Mouse (Mus musculus): ENCODE measurements around the gene Ctnnd1.
"Not testable (repeated sequence)": the region's sequence is repeated elsewhere in the genome, so short reads cannot be mapped to it uniquely, and the experiment has no call there.

The Ctnnd1 gene

GRCm38 (mm10) chr2:84650464-84651195 lies at the start of gene Ctnnd1:
Gene Ctnnd1 (minus strand): TSS chr2:84650765.
- DNase-seq (ENCODE audit: low read depth, low spot score), result peak; percentile 99

DNA sequence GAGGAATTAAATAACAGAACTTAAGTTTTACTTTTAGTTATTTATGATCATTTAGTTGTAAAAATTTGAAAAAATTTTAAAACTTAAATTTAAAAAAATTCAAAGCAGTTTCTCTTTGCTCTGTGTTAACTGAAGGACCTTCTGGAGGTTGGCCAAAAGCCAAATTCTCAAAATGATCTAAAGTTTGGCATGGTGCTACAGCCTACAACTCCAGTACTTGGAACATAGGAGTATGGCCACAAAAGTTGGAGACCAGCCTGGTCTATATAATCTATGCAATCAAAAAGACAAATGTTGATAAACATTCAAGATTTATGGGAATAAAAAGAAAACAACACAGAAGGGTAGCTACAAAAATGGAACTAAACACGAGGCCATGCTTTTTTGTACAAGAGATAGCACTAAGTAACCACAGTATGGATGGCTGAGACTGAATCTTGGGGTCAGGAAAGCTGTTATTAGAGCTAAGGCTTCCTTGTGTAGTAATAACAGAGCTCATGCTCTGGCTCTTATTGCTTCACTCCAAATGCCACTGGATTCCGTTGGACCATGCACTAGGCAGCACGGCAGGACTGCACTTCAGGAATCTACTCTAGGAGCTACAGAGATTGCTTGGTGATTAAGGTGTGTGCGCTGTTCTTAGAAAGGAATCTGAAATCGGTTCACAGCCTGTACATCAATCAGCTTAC lies 44.6 kb upstream of the Ctnnd1 start:
- no peak for DNase-seq (ENCODE audit: low read depth, low spot score)

GRCm38 (mm10) chr2:84690050-84690449 lies 39.5 kb upstream of the Ctnnd1 start:
- peak; percentile 47 for DNase-seq (ENCODE audit: low read depth, low spot score)

- no peak for DNase-seq (ENCODE audit: low read depth, low spot score)
Observed at GRCm38 (mm10) chr2:84688080-84688844, 37.7 kb upstream of the Ctnnd1 start.

- DNase-seq (ENCODE audit: low read depth, low spot score), result no peak
Observed at GRCm38 (mm10) chr2:84682605-84683183, 32.1 kb upstream of the Ctnnd1 start.

- DNase-seq (ENCODE audit: low read depth, low spot score), result no peak
Observed at GRCm38 (mm10) chr2:84679016-84679415, 28.5 kb upstream of the Ctnnd1 start, which contains the start of gene Tmx2. Gene Tmx2 (minus strand): TSS chr2:84679140.

GRCm38 (mm10) chr2:84677968-84678880 lies 27.7 kb upstream of the Ctnnd1 start, which contains the start of the genes Gm28635 and Med19:
Gene Gm28635 (minus strand): TSS chr2:84678041.
Gene Med19 (plus strand): TSS chr2:84678402.
- peak; percentile 100 for DNase-seq (ENCODE audit: low read depth, low spot score)

GRCm38 (mm10) chr2:84677270-84677967 lies 26.9 kb upstream of the Ctnnd1 start:
- DNase-seq (ENCODE audit: low read depth, low spot score), result peak; percentile 77

DNA sequence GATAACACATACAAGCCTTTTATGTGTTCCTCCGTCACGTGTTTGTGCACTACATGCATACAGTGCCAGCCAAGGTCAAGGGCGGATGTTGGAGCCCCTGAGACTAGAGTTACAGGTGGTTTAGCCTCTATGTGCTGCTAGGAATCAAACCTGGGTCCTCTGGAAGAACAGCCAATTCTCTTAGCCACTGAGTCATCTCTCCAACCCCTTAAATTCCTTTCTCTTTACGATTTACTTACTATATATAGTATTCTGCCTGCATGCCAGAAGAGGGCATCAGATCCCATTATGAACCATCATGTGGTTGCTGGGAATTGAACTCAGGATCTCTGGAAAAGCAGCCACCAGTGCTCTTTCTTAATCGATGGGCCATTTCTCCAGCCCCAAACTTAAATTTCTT lies 21.0 kb upstream of the Ctnnd1 start:
- DNase-seq (ENCODE audit: low read depth, low spot score), result not testable (repeated sequence)

GRCm38 (mm10) chr2:84670569-84670933 lies 20.0 kb upstream of the Ctnnd1 start, which contains the start of gene Selenoh:
Gene Selenoh (minus strand): TSS chr2:84670770.
- peak; percentile 96 for DNase-seq (ENCODE audit: low read depth, low spot score)

DNA sequence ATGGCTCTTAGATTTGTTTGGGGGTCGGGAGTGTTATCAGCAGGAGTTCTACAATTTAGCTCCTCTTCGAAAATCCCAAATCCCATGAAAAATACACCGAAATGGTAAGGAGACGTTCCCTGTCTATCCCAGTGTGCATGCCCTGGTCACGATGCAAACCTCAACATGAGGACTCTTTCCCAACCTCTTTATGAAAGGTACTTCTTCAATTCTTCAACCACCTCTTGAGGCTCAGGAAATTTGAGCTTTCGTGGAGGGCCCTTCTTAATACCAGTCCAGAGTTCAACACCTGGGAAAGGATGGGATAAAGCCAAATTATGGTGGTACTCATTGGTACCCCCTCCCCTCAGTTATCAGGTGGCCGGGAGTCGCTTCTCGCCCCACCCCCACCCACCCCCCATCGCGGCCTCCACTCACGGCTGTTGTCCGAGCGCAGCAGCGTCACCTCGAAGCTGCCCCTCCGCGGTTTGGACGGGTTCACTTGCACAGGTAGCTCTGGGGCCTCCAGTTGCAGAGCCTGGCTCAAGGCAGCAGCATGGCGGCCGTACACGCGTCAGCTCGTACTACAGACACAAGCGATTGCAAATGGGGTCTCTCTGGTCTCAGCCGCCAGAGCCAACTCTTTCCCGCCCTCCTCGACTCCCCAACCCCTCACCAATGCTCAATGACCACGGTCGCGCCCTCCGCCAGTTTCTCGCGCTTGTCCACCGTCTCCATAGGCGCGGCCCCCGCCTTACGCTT lies 19.4 kb upstream of the Ctnnd1 start:
- peak; percentile 51 for DNase-seq (ENCODE audit: low read depth, low spot score)

DNA sequence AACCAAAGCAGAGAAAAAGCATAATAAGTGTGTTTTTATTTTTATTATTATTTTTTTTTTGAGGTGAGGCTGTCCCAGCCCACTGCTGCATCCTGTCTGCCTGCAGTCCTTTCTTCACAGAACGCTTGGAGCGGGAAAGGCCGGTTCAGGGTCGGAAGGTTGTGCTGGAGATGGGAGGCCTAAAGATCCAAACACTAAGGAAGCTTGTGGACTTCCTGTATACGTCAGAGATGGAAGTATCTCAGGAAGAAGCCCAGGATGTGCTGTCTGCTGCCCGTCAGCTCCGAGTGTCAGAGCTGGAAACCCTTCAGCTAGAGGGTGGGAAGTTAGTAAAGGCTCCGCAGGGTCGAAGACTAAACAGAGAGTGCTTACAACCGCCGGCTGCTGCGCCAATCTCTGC lies 15.5 kb upstream of the Ctnnd1 start:
- no peak for DNase-seq (ENCODE audit: low read depth, low spot score)

GRCm38 (mm10) chr2:84662866-84663265 lies 12.3 kb upstream of the Ctnnd1 start:
- DNase-seq (ENCODE audit: low read depth, low spot score), result peak; percentile 71

DNA sequence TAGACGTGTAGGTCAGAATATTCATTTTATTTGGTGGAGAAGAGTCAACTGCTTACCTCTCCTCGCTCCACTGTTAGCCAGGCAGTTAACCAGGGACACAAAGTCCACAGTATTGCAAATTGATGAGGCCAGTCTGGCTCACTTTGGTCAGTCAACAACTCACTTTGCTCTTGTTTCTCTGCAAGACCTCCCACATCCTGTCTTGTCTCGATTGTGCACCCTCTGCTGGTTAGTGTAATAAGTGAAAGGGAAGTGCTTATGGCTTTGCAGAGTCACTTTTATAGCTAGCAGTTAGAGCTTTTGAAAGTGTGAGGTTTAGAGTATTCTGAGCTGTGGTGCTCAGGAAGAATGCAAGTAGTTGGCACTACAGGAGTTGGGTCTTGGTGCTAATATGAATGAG lies 9.7 kb upstream of the Ctnnd1 start:
- DNase-seq (ENCODE audit: low read depth, low spot score), result peak; percentile 84

- DNase-seq (ENCODE audit: low read depth, low spot score), result no peak
Observed at GRCm38 (mm10) chr2:84658806-84659205, 8.2 kb upstream of the Ctnnd1 start, which contains the start of gene Btbd18. Gene Btbd18 (plus strand): TSS chr2:84659079.

DNA sequence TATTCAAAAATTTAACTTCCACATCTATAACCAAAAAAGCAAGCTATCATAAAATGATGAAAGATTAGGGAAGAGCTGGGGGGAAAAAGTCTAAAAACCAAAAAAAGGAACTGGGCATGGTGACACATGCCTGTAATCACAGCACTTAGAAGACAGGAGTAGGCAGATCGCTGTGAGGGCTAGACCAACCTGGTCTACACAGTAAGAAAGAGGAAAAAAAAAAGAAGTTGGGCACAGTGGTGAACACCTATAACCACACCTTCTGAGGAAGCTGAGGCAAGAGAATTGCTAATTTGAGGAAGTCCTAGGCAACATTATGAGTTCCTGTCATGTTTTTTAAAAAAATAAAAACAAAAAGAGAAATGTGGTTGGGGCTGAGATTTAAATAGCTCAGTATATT lies 5.3 kb upstream of the Ctnnd1 start:
- DNase-seq (ENCODE audit: low read depth, low spot score), result no peak

DNA sequence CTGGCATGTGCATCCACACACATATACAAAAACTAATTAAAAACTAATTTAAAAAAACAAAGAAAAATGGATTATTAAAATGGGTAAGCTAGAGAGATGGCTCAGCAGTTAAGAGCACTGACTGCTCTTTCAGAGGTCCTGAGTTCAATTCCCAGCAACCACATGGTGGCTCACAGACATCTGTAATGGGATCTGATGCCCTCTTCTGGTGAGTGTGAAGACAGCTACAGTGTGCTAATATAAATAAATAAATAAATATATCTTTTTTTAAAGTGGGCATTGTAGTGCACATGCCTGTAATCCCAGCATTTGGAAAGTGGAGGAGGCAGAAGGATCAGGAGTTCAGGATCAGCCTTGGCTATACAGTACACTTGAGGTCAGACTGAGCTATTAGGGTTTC lies 2.8 kb upstream of the Ctnnd1 start:
- no peak for DNase-seq (ENCODE audit: low read depth, low spot score)

GRCm38 (mm10) chr2:84649674-84650073 lies 891 bp downstream of the Ctnnd1 start:
- DNase-seq (ENCODE audit: low read depth, low spot score), result peak; percentile 33

- peak; percentile 36 for DNase-seq (ENCODE audit: low read depth, low spot score)
Observed at GRCm38 (mm10) chr2:84648369-84648768, 2.2 kb downstream of the Ctnnd1 start.

All from brain, adult 2 months (tissue).